Mouse (Mus musculus) spleen, adult 12 weeks (tissue): Measurements from ENCODE around the gene Eng.
A peak's percentile ranks its signal among the peaks of the same experiment; 100 is the strongest.

Source experiments
- DNase-seq: peaks from one replicate; pipeline ENCODE4 v3.0.0; 2022; ENCODE audit warnings: low spot score

Gene Eng

DNA sequence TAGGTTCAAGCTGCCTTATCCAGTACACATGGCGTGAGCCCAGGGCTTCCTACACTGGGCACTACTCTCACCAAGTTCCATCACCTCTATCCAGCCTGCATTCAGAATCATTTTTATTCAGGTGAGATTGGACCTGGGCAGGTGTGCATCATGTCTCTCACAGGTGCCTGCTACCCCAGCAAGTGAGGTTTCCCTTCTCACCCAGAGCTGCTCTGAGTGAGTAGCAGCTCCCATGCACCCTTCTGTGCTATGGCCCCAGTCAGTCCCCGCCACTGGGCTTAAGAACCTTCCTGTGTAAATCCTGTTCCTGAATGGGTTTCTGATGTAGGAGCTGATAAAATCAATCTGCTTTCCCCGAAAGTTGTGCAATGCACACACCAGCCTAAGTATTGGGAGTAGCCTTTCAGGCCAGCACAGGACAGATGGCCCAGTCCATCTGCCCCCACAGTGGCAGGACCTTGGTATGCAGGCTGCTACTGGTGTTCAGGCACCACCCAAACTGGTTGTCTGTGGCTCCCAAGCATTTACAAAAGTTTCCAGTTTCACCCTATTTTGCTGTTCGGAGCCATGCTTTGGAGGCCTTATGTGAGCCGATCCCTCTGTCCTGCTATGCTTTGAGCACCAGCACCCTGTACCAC is 22.2 kb upstream of the Eng start:
- no peak for DNase-seq

- DNase-seq = no peak
These were observed 21.1 kb upstream of the Eng start for GRCm38 (mm10) chr2:32625212-32625872.

DNA sequence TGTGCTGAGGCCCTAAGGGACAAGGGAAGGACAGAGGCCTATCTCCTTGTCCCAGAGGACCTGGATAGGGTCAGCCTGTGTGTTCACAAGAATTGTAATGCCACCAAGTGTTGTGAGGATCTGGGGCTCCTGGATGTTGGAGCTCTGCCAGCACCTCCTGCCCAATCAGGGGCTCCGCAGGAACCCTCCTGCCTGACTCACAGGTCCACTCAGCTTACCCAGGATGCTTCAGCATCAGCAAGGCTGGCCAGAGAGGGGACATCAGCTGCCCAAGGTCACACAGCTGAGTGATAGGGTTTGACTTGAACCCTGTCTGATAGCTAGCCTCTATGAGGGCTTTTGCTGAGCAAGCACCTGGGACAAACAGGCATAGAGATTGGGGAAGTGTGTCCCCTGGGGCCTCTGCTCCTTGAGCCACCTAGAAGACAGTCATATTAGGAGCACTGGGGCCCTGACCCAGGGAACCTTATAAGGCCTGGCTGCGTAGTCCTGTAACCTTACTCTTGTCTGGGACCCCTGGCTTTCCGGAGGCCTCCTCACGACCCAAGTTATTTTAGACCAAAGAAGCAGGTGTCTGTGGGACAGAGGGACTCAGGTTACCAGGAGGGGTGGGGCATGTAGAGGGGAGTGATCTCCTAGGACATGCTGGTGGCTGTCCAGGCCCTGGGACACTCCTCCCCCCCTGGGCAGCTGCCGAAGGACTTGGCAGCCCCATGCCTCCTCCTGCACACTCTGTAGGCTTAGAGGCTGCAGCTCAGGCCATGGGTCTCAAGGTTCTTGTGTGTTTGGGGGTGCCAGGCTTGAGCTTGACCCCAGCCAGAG is 20.3 kb upstream of the Eng start:
- no peak for DNase-seq

GRCm38 (mm10) chr2:32627266-32628043 is 18.9 kb upstream of the Eng start:
- DNase-seq = no peak

GRCm38 (mm10) chr2:32628044-32628550 is 18.3 kb upstream of the Eng start:
- no peak for DNase-seq

- DNase-seq = no peak
These were observed 17.7 kb upstream of the Eng start for GRCm38 (mm10) chr2:32628729-32629128.

DNA sequence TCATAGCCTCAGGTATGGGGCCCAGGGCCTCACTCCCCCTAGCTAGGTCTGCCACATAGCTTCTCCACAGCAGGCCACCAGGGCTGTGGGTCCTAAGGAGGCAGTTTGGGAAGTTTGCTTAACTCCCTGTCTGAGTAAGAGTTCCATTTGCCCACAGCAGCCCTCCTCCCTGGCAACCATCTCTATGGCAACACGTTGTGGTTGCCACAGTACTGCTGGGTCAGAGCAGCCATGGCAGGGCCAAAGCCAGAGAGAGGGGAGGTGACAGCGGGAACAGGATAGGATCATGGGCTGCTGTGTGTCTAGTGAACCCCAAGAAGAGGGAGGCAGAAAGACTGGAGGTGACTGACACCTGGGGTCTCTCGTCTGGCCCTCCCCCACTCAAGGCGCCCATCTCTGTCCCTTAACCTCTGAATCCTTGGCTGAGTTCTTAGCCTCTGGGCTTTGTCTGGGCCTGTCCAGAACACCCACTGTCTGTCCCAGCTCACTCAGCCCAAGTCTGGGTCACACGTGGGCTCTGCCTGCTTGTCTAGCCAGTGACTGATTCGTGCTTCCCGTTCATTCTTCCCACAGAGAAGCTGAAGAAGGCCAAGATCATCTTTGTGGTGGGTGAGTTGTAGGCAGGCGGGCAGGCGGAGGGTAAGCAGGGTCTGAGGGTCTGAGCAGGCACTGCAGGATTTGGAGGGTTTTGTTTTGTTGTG is 17.0 kb upstream of the Eng start:
- no peak for DNase-seq

- DNase-seq = no peak
These were observed 16.4 kb upstream of the Eng start for GRCm38 (mm10) chr2:32630036-32630435.

DNA sequence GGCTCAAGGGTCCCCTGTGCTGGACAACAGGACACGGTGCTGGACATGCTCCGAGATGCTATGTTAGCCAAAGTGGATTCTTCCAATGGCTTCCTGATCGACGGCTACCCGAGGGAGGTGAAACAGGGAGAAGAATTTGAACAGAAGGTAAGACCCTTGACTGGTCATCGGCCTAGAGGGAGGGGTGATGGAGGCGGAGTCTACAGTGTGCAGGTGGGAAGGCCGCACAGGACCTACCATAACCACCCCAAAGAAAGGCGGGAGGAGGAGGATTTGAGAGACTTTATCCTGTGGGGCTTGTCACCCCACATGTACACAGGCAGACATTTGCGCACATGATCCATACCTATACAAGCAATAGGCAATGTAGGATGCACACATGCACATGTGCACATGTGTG is 15.3 kb upstream of the Eng start:
- no peak for DNase-seq

- peak; percentile 63 for DNase-seq
These were observed 14.5 kb upstream of the Eng start for GRCm38 (mm10) chr2:32631737-32632394.

GRCm38 (mm10) chr2:32633660-32634059 is 12.7 kb upstream of the Eng start:
- no peak for DNase-seq

DNA sequence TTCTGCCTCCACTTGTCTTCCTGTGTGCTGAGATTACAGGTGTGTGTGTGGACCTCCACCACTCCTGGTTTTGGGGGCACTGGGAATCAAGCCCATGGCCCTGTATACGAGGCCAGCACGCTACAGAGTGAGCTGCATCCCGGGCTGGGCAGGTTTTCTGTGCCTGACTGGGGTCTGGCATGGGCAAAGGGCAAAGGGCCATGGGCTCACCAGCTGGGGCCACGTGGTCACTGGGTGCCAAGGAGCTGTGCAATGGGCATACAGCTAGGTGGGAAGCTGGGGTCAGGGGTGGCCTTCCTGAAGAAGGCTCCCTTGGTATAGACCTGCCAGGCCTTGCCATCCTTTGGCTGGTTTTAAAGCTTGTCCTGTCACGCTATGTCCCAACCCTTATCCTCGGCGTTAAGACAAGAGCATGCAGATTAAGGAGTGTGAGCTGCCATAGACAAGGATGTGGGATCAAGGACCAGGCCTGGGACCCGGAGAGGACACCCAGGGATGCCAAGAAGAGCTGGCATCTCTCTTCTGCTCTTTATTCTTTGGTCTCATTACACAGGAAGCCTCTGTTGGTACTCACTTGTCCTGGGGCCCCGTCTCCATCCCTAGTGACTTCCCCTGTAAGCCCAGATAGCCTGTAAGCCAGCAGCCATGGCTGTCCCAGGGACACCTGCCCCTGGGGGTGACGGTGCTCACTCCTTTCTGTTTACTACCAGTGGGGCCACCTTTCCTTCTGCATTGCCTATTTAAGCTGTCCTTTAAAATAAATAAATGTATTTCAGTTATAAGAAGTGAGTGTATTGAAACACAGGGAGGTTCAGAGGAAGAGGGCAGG is 11.9 kb upstream of the Eng start:
- no peak for DNase-seq

GRCm38 (mm10) chr2:32636617-32637016 is 9.8 kb upstream of the Eng start:
- no peak for DNase-seq

GRCm38 (mm10) chr2:32637778-32638281 is 8.6 kb upstream of the Eng start:
- peak; percentile 18 for DNase-seq

- DNase-seq = no peak
These were observed 6.8 kb upstream of the Eng start for GRCm38 (mm10) chr2:32639632-32640031.

DNA sequence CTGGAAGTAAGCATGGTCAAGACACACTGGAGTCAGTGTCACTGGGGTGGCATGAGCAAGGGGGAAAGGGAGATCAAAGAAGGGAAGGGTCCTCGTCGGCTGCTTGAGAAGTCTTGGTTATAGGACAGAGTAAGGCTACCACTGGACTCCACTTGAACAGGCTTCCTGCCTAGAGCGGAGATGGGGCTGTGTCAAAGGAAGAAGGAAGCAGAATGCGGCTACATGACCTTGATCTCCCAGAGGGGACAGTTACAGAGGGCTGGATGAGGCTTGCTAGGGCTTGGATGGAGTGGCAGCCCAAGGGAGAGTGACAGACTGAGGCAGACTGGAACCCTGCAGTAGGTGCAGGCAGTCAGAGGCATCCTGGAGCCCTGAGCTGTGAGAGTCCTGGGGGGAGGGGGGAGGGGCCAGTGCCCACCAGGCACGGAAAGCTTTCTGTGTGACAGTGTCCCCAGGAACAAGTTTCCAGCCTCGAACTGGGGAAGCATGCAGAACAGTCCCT is 5.8 kb upstream of the Eng start:
- no peak for DNase-seq

DNA sequence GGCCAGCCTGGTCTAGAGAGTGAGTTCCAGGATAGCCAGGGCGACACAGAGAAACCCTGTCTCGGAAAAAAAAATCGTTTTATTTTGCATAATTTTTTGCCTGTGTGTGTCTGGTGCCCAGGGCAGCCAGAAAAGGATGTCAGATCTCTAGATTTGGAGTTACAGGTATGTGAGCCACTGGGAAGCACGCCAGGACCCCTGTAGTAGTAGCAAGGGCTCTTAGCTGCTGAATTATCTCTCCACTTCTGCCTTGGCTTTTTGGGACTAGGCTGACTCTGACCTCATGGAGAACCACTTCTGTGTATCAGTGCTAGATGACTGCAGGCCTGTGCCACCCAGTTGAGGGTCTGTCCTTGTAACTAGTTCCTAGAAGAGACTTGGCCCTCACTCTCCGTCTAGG is 4.6 kb upstream of the Eng start:
- DNase-seq = no peak

- no peak for DNase-seq
These were observed 3.6 kb upstream of the Eng start for GRCm38 (mm10) chr2:32642813-32643212.

DNA sequence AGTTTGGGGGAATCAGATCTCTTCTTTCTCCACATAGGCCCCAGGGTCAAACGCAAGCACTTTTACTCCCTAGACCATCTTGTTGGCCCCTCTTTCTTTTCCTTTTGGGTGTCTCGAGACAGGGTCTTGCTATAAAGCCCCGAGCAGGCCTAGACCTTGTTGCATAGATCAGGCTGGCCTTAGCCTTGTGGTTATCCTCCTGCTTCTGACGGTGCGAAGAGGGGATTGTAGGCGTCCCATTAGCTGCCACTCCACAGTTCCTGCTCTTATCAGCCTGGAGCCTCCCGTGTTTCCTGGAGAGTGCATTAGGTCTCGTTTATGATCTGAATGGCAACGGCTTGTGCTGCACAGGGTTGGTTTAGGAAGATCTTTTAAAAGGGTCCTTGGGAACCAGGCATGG is 2.3 kb upstream of the Eng start:
- no peak for DNase-seq
